Mouse (Mus musculus) hindbrain, embryonic 11.5 days (tissue): ENCODE data around the gene Gipc1. TPM values are rescaled to one million over a fixed set of nuclear protein-coding genes. Genes with fewer than 3 reads are reported as not detected.

Experiments used
- ATAC-seq: fragments of 200-750 bp; cut with Nextera tagmentation; 2 replicates; pipeline ENCODE4 v1.8.0; 2017; ENCODE audit warnings: mild to moderate bottlenecking, moderate TSS enrichment, moderate library complexity; ENCODE audit not compliant: low FRiP score
- DNase-seq: peaks from one replicate; pipeline ENCODE4 v3.0.0-alpha.2; 2015; ENCODE audit warnings: low spot score
- H3K27ac ChIP-seq: fragments of 300-500 bp; sonication (generic); 2 replicates; pipeline ENCODE4 v1.5.1; 2014; ENCODE audit warnings: mild to moderate bottlenecking, low read depth, low read length
- H3K27me3 ChIP-seq: fragments of 300-500 bp; sonication (generic); 2 replicates; pipeline ENCODE4 v1.6.1; 2014; ENCODE audit warnings: mild to moderate bottlenecking, low read length, moderate library complexity, mixed read lengths; ENCODE audit not compliant: control insufficient read depth, insufficient read depth
- H3K36me3 ChIP-seq: fragments of 300-500 bp; sonication (generic); 2 replicates; pipeline ENCODE4 v1.6.1; 2014; ENCODE audit warnings: mild to moderate bottlenecking, low read length, moderate library complexity, mixed read lengths; ENCODE audit not compliant: control insufficient read depth, insufficient read depth
- H3K4me1 ChIP-seq: fragments of 300-500 bp; sonication (generic); replicated peaks from 2 replicates; pipeline ENCODE4 v1.6.1; 2014; ENCODE audit warnings: low read length, mixed read lengths; ENCODE audit not compliant: control insufficient read depth, insufficient read depth
- H3K4me2 ChIP-seq: fragments of 300-500 bp; sonication (generic); replicated peaks from 2 replicates; pipeline ENCODE4 v1.6.1; 2014; ENCODE audit warnings: mild to moderate bottlenecking, low read depth, low read length
- H3K4me3 ChIP-seq: fragments of 300-500 bp; sonication (generic); 2 replicates; pipeline ENCODE4 v1.5.1; 2014; ENCODE audit warnings: low read depth, low read length
- H3K9ac ChIP-seq: fragments of 300-500 bp; sonication (generic); 2 replicates; pipeline ENCODE4 v1.6.1; 2014; ENCODE audit warnings: low read depth, low read length
- H3K9me3 ChIP-seq: fragments of 300-500 bp; sonication (generic); 2 replicates; pipeline ENCODE4 v1.6.1; 2016; ENCODE audit warnings: low read length; ENCODE audit not compliant: control insufficient read depth
- WGBS: fragments of 180-500 bp; shearing (Covaris S2); extraction: QIAGEN DNeasy Blood & Tissue Kit; methylation state at CpG from one replicate; pipeline ENCODE4 v1.1.7; 2014; 5-methylcytosine and 5-hydroxymethylcytosine counted together
- polyA plus RNA-seq: library from polyadenylated mRNA; unstranded; fragments of >200 nt; fragmentation: Nextera tagmentation; extraction: Ambion mirVana; gene quantifications from 2 replicates; pipeline ENCODE4 v1.2.1, GENCODE M21; 2014

Gipc1 gene
- polyA plus RNA-seq, 1 experiment from 2014 or later = 182 TPM

GRCm38 (mm10) chr8:83698291-83698660 lies 45.8 kb downstream of the Gipc1 start:
- no peak overlapping the region for H3K27ac ChIP-seq
- WGBS = 4% methylated on average over 15 of the region's 15 CpGs
- DNase-seq = peak; percentile 41

GRCm38 (mm10) chr8:83698661-83699453 lies 46.4 kb downstream of the Gipc1 start, which contains the start of gene Pkn1:
Gene Pkn1, minus strand, starts transcription at chr8:83699179.
- H3K4me1 ChIP-seq = peaks cover 7% of the 10 kb centered on the region; the same call in 1 of the 2 replicates
- no peaks in the 10 kb centered on the region for H3K27me3 ChIP-seq
- under 1% methylated on average over 43 of the region's 85 CpGs for WGBS
- DNase-seq (peak; percentile 82), ATAC-seq (peak; percentile 93)
- H3K9ac ChIP-seq = peak within 1 kb of the TSS; percentile 90
- H3K4me2 ChIP-seq = peak within 1 kb of the TSS; percentile 93
- H3K9me3 ChIP-seq = no peaks in the 10 kb centered on the region
- peak within 1 kb of the TSS; percentile 54 for H3K27ac ChIP-seq
- H3K36me3 ChIP-seq = no peaks in the 10 kb centered on the region
- H3K4me3 ChIP-seq = peak within 1 kb of the TSS; percentile 84

More at GRCm38 (mm10) chr8:83698291-83698660, 45.8 kb downstream of the Gipc1 start:
- Histone ChIP-seq H3K36me3 (no peaks in the 10 kb centered on the region), H3K9ac (peak overlapping the region; percentile 90), H3K4me3 (peak overlapping the region; percentile 84), H3K4me1 (peaks cover 7% of the 10 kb centered on the region; the same call in 1 of the 2 replicates), H3K27me3 (no peaks in the 10 kb centered on the region), H3K4me2 (peak overlapping the region; percentile 93), H3K9me3 (no peaks in the 10 kb centered on the region)
- ATAC-seq = peak; percentile 18

GRCm38 (mm10) chr8:83699566-83699965 lies 47.1 kb downstream of the Gipc1 start:
- WGBS = 41% methylated on average over 9 of the region's 9 CpGs
- ATAC-seq = no peak; the same call in 1 of the 2 replicates

GRCm38 (mm10) chr8:83700423-83701085 lies 48.1 kb downstream of the Gipc1 start:
- no peak for ATAC-seq
- no peak overlapping the region for H3K4me3 ChIP-seq
- H3K4me1 ChIP-seq = peaks cover 7% of the 10 kb centered on the region; the same call in 1 of the 2 replicates
- no peak overlapping the region for H3K4me2 ChIP-seq
- H3K27me3 ChIP-seq = no peaks in the 10 kb centered on the region
- WGBS = 88% methylated on average over 9 of the region's 9 CpGs
- H3K9me3 ChIP-seq = no peaks in the 10 kb centered on the region
- H3K36me3 ChIP-seq = no peaks in the 10 kb centered on the region
- DNase-seq = no peak
- no peak overlapping the region for H3K27ac ChIP-seq
- no peak overlapping the region for H3K9ac ChIP-seq

More at GRCm38 (mm10) chr8:83699566-83699965, 47.1 kb downstream of the Gipc1 start:
- Histone ChIP-seq H3K4me1 (peaks cover 7% of the 10 kb centered on the region; the same call in 1 of the 2 replicates), H3K27ac (peak overlapping the region; percentile 54; the same call in 1 of the 2 replicates), H3K36me3 (no peaks in the 10 kb centered on the region), H3K27me3 (no peaks in the 10 kb centered on the region), H3K4me2 (peak overlapping the region; percentile 93), H3K9ac (peak overlapping the region; percentile 90), H3K9me3 (no peaks in the 10 kb centered on the region), H3K4me3 (peak overlapping the region; percentile 84)
- DNase-seq = peak; percentile 28

- Histone ChIP-seq H3K4me3 (no peak overlapping the region), H3K27ac (no peak overlapping the region), H3K9me3 (no peaks in the 10 kb centered on the region), H3K36me3 (no peaks in the 10 kb centered on the region), H3K9ac (no peak overlapping the region), H3K27me3 (no peaks in the 10 kb centered on the region), H3K4me2 (no peak overlapping the region), H3K4me1 (0 out of 2 replicates have a peak, but pooled peaks cover under 1% of the 10 kb centered on the region)
- DNase-seq = no peak
- ATAC-seq = no peak
- WGBS = 86% methylated on average over 4 of the region's 4 CpGs
Measured at GRCm38 (mm10) chr8:83703426-83703825, 50.9 kb downstream of the Gipc1 start.

GRCm38 (mm10) chr8:83706411-83706810 lies 53.9 kb downstream of the Gipc1 start:
- Histone ChIP-seq H3K9ac (no peak overlapping the region), H3K4me2 (no peak overlapping the region), H3K9me3 (no peaks in the 10 kb centered on the region), H3K27ac (no peak overlapping the region), H3K4me1 (no peaks in the 10 kb centered on the region), H3K27me3 (no peaks in the 10 kb centered on the region), H3K36me3 (no peaks in the 10 kb centered on the region), H3K4me3 (no peak overlapping the region)
- 57% methylated on average over 5 of the region's 5 CpGs for WGBS
- DNase-seq (no peak), ATAC-seq (no peak)

- H3K4me1 ChIP-seq = no peaks in the 10 kb centered on the region
- H3K27me3 ChIP-seq = no peaks in the 10 kb centered on the region
- whole genome bisulfite sequencing = 80% methylated on average over 8 of the region's 8 CpGs
- no peaks in the 10 kb centered on the region for H3K36me3 ChIP-seq
- no peaks in the 10 kb centered on the region for H3K9me3 ChIP-seq
- H3K4me2 ChIP-seq = no peak overlapping the region
- H3K4me3 ChIP-seq = no peak overlapping the region
- ATAC-seq = no peak
- no peak overlapping the region for H3K9ac ChIP-seq
- no peak for DNase-seq
- H3K27ac ChIP-seq = no peak overlapping the region
Measured at GRCm38 (mm10) chr8:83707554-83707953, 55.1 kb downstream of the Gipc1 start.
